ENCODE assay signal across 26 mouse cellular contexts in the genomic region with DNA sequence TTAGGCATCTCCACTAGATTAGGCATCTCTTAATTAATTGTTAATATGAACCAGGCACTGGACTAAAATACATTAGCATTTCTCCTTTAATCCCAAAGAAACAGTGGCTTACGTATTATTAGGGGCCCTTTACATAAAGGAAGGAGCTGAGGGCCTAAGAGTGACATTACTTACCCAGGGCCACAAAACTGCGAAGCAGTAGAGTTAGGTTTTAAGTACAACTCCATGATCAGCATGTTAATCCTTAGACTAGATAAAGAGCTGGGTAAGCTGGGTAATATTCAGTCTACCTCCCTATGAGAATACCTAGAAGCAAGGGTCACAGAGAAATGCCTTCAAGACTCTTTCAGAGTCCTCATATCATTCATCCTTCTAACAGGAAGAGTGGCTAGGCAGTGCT. TPM values are rescaled to one million over a fixed set of nuclear protein-coding genes. Genes with fewer than 3 reads are reported as not detected.
"Had no signal": no experiment of that assay in that cellular context is flagged by ENCODE, and none has a peak within 500 bp of the region (broad histone marks: within the 10 kb centered on the region; RNA-seq: fewer than 3 reads in every experiment).

No protein-coding gene starts in this region.

- DNase-seq: gastrocnemius, adult 2 months; gastrocnemius, postnatal 10 days; gastrocnemius, postnatal 25 days; heart, adult 18-20 months; heart, postnatal 10 days; heart, postnatal 4 days; kidney, adult 18-20 months; kidney, postnatal 25 days; liver; liver, embryonic 13.5 days had no signal

- H3K27ac ChIP-seq: gastrocnemius, adult 2 months; heart, embryonic 10.5 days; hindbrain, embryonic 10.5 days; hindbrain, embryonic 12.5 days; hindbrain, embryonic 14.5 days; intestine, embryonic 15.5 days; layer of hippocampus, adult 2 months; left cerebral cortex, adult 2 months; limb, embryonic 10.5 days; limb, embryonic 12.5 days; liver, embryonic 13.5 days; liver, embryonic 15.5 days had no signal

- H3K4me1 ChIP-seq: hindbrain, embryonic 12.5 days; intestine, embryonic 15.5 days; limb, embryonic 12.5 days; liver, embryonic 15.5 days had no signal

- H3K9me3 ChIP-seq: heart, embryonic 10.5 days; hindbrain, embryonic 10.5 days; hindbrain, embryonic 12.5 days; intestine, embryonic 15.5 days; limb, embryonic 10.5 days; limb, embryonic 12.5 days; liver, embryonic 13.5 days; liver, embryonic 15.5 days had no signal

- H3K36me3 ChIP-seq: hindbrain, embryonic 10.5 days; hindbrain, embryonic 12.5 days; intestine, embryonic 15.5 days; limb, embryonic 10.5 days; liver, embryonic 13.5 days; liver, embryonic 15.5 days had no signal

- H3K4me2 ChIP-seq: hindbrain, embryonic 12.5 days; hindbrain, embryonic 14.5 days; intestine, embryonic 15.5 days; limb, embryonic 12.5 days; liver, embryonic 11.5 days; liver, embryonic 13.5 days; liver, embryonic 15.5 days had no signal

- H3K4me3 ChIP-seq: gastrocnemius, adult 2 months; heart, embryonic 10.5 days; hindbrain, embryonic 10.5 days; hindbrain, embryonic 12.5 days; intestine, embryonic 15.5 days; layer of hippocampus, adult 2 months; left cerebral cortex, adult 2 months; limb, embryonic 10.5 days; limb, embryonic 12.5 days; liver, embryonic 13.5 days; liver, embryonic 15.5 days had no signal

- ATAC-seq: forebrain, embryonic 16.5 days; hindbrain, embryonic 16.5 days; inflammation-experienced regulatory T-cells, adult 6 months; intestine, embryonic 15.5 days; intestine, postnatal 0 days had no signal

- H3K27me3 ChIP-seq: hindbrain, embryonic 12.5 days; intestine, embryonic 15.5 days; limb, embryonic 12.5 days; liver, embryonic 13.5 days; liver, embryonic 15.5 days had no signal

- H3K9ac ChIP-seq: hindbrain, embryonic 12.5 days; hindbrain, embryonic 14.5 days; intestine, embryonic 15.5 days; limb, embryonic 12.5 days; liver, embryonic 13.5 days; liver, embryonic 15.5 days had no signal

RNA-seq across cellular contexts. Expression of gene A730049H05Rik, which starts 12.9 kb away (rescaled TPM):
- polyA plus RNA-seq: frontal cortex, adult 2 months; liver, embryonic 15.5 days had no signal

RNA-seq across cellular contexts. Expression of gene Gm15737, which starts 40.0 kb away (rescaled TPM):
- polyA plus RNA-seq: forebrain, embryonic 16.5 days; frontal cortex, adult 2 months; hindbrain, embryonic 12.5 days; hindbrain, embryonic 16.5 days; inflammation-experienced regulatory T-cells, adult 6 months; limb, embryonic 10.5 days; liver, embryonic 11.5 days; liver, embryonic 13.5 days; liver, embryonic 15.5 days had no signal
